Mouse (Mus musculus): ENCODE data around the gene Dnajc14. TPM values are rescaled to one million over a fixed set of nuclear protein-coding genes. Genes with fewer than 3 reads are reported as not detected.

Dnajc14 gene
- polyA plus RNA-seq, 1 experiment from 2014 or later, result 60.5 TPM

DNA sequence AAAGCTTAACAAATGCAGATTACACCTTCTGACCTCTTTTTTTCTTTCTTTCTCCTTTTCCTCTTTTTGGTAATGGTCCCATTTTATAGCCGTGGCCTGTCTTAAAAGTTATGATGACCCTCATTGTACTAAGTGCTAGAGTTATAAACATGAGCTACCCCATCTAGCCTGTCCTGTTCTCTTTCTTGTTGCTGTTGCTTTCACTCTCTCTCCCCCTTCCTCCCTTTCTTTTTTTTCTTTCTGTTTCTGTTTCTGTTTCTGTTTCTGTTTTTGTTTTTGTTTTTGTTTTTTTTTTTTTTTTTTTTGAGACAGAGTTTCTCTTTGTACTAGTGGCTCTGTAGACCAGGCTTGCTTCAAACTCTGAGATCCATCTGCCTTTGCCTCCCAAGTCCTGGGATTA is 62.7 kb downstream of the Dnajc14 start:
- ATAC-seq (ENCODE audit: insufficient number of reproducible peaks, insufficient read depth, low FRiP score, low TSS enrichment), result no peak

More for the DNA sequence above, 62.7 kb downstream of the Dnajc14 start:
- H3K4me1 ChIP-seq, result no peaks in the 10 kb centered on the region
- H3K4me2 ChIP-seq (replicated peaks), result no peak overlapping the region
- 96% methylated on average over 1 of the region's 1 CpGs for WGBS
- H3K27ac ChIP-seq, result no peak overlapping the region
- no peak overlapping the region for H3K9ac ChIP-seq
- H3K36me3 ChIP-seq, result peaks cover 35% of the 10 kb centered on the region
- no peaks in the 10 kb centered on the region for H3K27me3 ChIP-seq
- no peak overlapping the region for H3K4me3 ChIP-seq
- no peaks in the 10 kb centered on the region for H3K9me3 ChIP-seq

Other genes with a start within 250 kb of the Dnajc14 start
- gene Pa2g4, start 238.1 kb upstream of the Dnajc14 start, polyA plus RNA-seq (2016; fragmentation: Nextera tagmentation; extraction: Ambion mirVana), result 189 and 192 TPM in 2 replicates
- 20.9 TPM in 2 replicates for gene Erbb3, start 214.4 kb upstream of the Dnajc14 start, polyA plus RNA-seq (2016; fragmentation: Nextera tagmentation; extraction: Ambion mirVana)
- 668 and 696 TPM in 2 replicates for gene Rps26, start 177.3 kb upstream of the Dnajc14 start, polyA plus RNA-seq (2016; fragmentation: Nextera tagmentation; extraction: Ambion mirVana)
- gene Ikzf4, start 158.1 kb upstream of the Dnajc14 start, polyA plus RNA-seq (2016; fragmentation: Nextera tagmentation; extraction: Ambion mirVana), result 5.5 and 6.6 TPM in 2 replicates
- 18.5 and 19.5 TPM in 2 replicates for gene Suox, start 130.0 kb upstream of the Dnajc14 start, polyA plus RNA-seq (2016; fragmentation: Nextera tagmentation; extraction: Ambion mirVana)
- gene Rab5b, start 107.8 kb upstream of the Dnajc14 start, polyA plus RNA-seq (2016; fragmentation: Nextera tagmentation; extraction: Ambion mirVana), result 80.0 and 85.6 TPM in 2 replicates
- 26.3 and 48.0 TPM in 2 replicates for gene Pmel, start 99.9 kb upstream of the Dnajc14 start, polyA plus RNA-seq (2016; fragmentation: Nextera tagmentation; extraction: Ambion mirVana)
- 134 and 143 TPM in 2 replicates for gene Cdk2, start 99.0 kb upstream of the Dnajc14 start, polyA plus RNA-seq (2016; fragmentation: Nextera tagmentation; extraction: Ambion mirVana)
- gene Dgka, start 59.2 kb upstream of the Dnajc14 start, polyA plus RNA-seq (2016; fragmentation: Nextera tagmentation; extraction: Ambion mirVana), result 9.3 and 10.4 TPM in 2 replicates
- gene Pym1, start 56.2 kb upstream of the Dnajc14 start, polyA plus RNA-seq (2016; fragmentation: Nextera tagmentation; extraction: Ambion mirVana), result 48.9 and 53.1 TPM in 2 replicates
- gene Mmp19, start 13.2 kb upstream of the Dnajc14 start, polyA plus RNA-seq (2016; fragmentation: Nextera tagmentation; extraction: Ambion mirVana), result 0.42 and 0.93 TPM in 2 replicates
- gene Tmem198b, start 308 bp downstream of the Dnajc14 start, polyA plus RNA-seq (2016; fragmentation: Nextera tagmentation; extraction: Ambion mirVana), result 24.8 and 25.7 TPM in 2 replicates
- 227 and 230 TPM in 2 replicates for gene Sarnp, start 13.3 kb downstream of the Dnajc14 start, polyA plus RNA-seq (2016; fragmentation: Nextera tagmentation; extraction: Ambion mirVana)
- gene Ormdl2, start 17.6 kb downstream of the Dnajc14 start, polyA plus RNA-seq (2016; fragmentation: Nextera tagmentation; extraction: Ambion mirVana), result 31.5 and 35.5 TPM in 2 replicates
- gene Gdf11, start 87.7 kb downstream of the Dnajc14 start, polyA plus RNA-seq (2016; fragmentation: Nextera tagmentation; extraction: Ambion mirVana), result 10.8 and 11.9 TPM in 2 replicates
- 459 and 465 TPM in 2 replicates for gene Cd63, start 96.9 kb downstream of the Dnajc14 start, polyA plus RNA-seq (2016; fragmentation: Nextera tagmentation; extraction: Ambion mirVana)
- 14.2 and 14.7 TPM in 2 replicates for gene Rdh5, start 118.8 kb downstream of the Dnajc14 start, polyA plus RNA-seq (2016; fragmentation: Nextera tagmentation; extraction: Ambion mirVana)
- gene Bloc1s1, start 120.0 kb downstream of the Dnajc14 start, polyA plus RNA-seq (2016; fragmentation: Nextera tagmentation; extraction: Ambion mirVana), result 210 and 215 TPM in 2 replicates
- 5.2 TPM in 2 replicates for gene Itga7, start 129.8 kb downstream of the Dnajc14 start, polyA plus RNA-seq (2016; fragmentation: Nextera tagmentation; extraction: Ambion mirVana)
- 0.13 TPM in 1 of 2 replicates, not detected in the other for gene Mettl7b, start 156.9 kb downstream of the Dnajc14 start, polyA plus RNA-seq (2016; fragmentation: Nextera tagmentation; extraction: Ambion mirVana)
- gene Olfr9, start 185.4 kb downstream of the Dnajc14 start, polyA plus RNA-seq (2016; fragmentation: Nextera tagmentation; extraction: Ambion mirVana), result not detected in 2 replicates
- gene Olfr763, start 206.7 kb downstream of the Dnajc14 start, polyA plus RNA-seq (2016; fragmentation: Nextera tagmentation; extraction: Ambion mirVana), result not detected in 2 replicates
- gene Olfr764-ps1, start 235.8 kb downstream of the Dnajc14 start, polyA plus RNA-seq (2016; fragmentation: Nextera tagmentation; extraction: Ambion mirVana), result not detected in 2 replicates
- gene Olfr765, start 245.9 kb downstream of the Dnajc14 start, polyA plus RNA-seq (2016; fragmentation: Nextera tagmentation; extraction: Ambion mirVana), result not detected in 2 replicates

Data from embryonic facial prominence, embryonic 12.5 days (tissue).